Mouse (Mus musculus) hindbrain, postnatal 0 days (tissue): ENCODE measurements at regions not wholly inside any gene's neighbourhood (a gene's known extent, or its start where the extent isn't known, plus 50 kb on each side); places are given as distances from the start of the nearest gene placed in this dataset.

Source experiments
- ATAC-seq: fragments of 200-750 bp; cut with Nextera tagmentation; 2 replicates; pipeline ENCODE4 v1.8.0; 2017; ENCODE audit warnings: mild to moderate bottlenecking, moderate TSS enrichment, moderate library complexity
- DNase-seq: peaks from one replicate; pipeline ENCODE4 v3.0.0-alpha.2; 2015; ENCODE audit warnings: low spot score
- H3K27ac ChIP-seq: fragments of 300-500 bp; sonication (generic); 2 replicates; pipeline ENCODE4 v1.5.1; 2014; ENCODE audit warnings: mild to moderate bottlenecking
- H3K27me3 ChIP-seq: fragments of 300-500 bp; sonication (generic); 2 replicates; pipeline ENCODE4 v1.6.1; 2014; ENCODE audit warnings: low read length, mixed read lengths; ENCODE audit not compliant: insufficient read depth
- H3K36me3 ChIP-seq: fragments of 300-500 bp; sonication (generic); 2 replicates; pipeline ENCODE4 v1.6.1; 2014; ENCODE audit warnings: low read length, mixed read lengths; ENCODE audit not compliant: insufficient read depth
- H3K4me1 ChIP-seq: fragments of 300-500 bp; sonication (generic); 2 replicates; pipeline ENCODE4 v1.6.1; 2014; ENCODE audit warnings: antibody characterized with exemption, low read length, mixed read lengths; ENCODE audit not compliant: insufficient read depth
- H3K4me2 ChIP-seq: fragments of 300-500 bp; sonication (generic); 2 replicates; pipeline ENCODE4 v1.6.1; 2014; ENCODE audit warnings: low read depth, mild to moderate bottlenecking, low read length, moderate library complexity, mixed read lengths
- H3K4me3 ChIP-seq: fragments of 300-500 bp; sonication (generic); 2 replicates; pipeline ENCODE4 v1.5.1; 2014; ENCODE audit warnings: low read length
- H3K9ac ChIP-seq: fragments of 300-500 bp; sonication (generic); replicated peaks from 2 replicates; pipeline ENCODE4 v1.6.1; 2014; ENCODE audit warnings: mild to moderate bottlenecking, low read length, moderate library complexity, mixed read lengths
- H3K9me3 ChIP-seq: fragments of 300-500 bp; sonication (generic); 2 replicates; pipeline ENCODE4 v1.6.1; 2016; ENCODE audit warnings: low read length, mixed read lengths
- CTCF ChIP-seq: IDR thresholded peaks from 2 replicates; pipeline ENCODE4 v1.5.1; 2016; ENCODE audit warnings: antibody characterized with exemption, control low read depth, low read depth
- WGBS: fragments of 180-500 bp; shearing (Covaris S2); extraction: QIAGEN DNeasy Blood & Tissue Kit; methylation state at CpG from one replicate; pipeline ENCODE4 v1.1.7; 2014; 5-methylcytosine and 5-hydroxymethylcytosine counted together

- peak; percentile 7 for DNase-seq
- WGBS = 42% methylated on average over 7 of the region's 7 CpGs
- ATAC-seq = peak; percentile 53; the same call in 1 of the 2 replicates
Measured at GRCm38 (mm10) chr12:58590547-58591479, 321.7 kb upstream of the Clec14a start.

DNA sequence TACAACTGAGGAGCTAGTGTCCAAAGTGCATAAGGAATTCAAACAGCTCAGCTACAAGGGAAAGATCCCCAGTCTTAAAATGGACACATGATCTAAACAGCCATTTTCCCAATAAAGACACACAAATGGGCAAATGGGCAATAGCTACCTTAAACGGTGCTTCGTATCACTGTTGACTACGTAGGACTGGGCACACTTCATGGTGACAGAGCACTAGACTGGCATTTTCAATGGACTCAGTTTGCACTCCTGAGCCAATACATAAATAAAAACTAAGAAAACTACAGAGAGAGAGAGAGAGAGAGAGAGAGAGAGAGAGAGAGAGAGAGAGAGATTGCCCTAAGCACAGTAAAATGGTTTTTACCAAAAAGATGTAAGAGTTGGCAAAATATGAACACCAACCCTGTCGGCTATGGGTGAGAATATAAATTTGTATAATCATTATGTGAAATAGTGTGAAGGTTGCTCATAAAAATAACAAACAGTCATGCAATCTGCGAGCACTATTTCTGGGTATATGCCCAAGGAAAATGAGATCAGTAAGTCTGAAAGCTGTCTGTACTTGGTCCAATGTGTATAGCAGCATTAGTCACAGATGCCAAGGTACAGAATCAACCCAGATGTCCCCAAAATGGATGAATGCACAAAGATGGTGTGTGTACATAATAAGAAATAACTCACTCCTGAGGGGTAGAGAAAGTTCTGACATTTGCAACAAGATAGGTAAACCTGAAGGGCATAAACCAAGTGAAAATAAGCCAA is 312.9 kb upstream of the Clec14a start:
- 86% methylated on average over 5 of the region's 5 CpGs for WGBS
- no peak for ATAC-seq

More at GRCm38 (mm10) chr12:58590547-58591479, 321.7 kb upstream of the Clec14a start:
- Histone ChIP-seq H3K27ac (no peak overlapping the region), H3K4me2 (no peak overlapping the region), H3K9me3 (no peaks in the 10 kb centered on the region), H3K9ac (no peak overlapping the region), H3K4me1 (0 out of 2 replicates have a peak, but pooled peaks cover 4% of the 10 kb centered on the region), H3K36me3 (no peaks in the 10 kb centered on the region), H3K27me3 (no peaks in the 10 kb centered on the region), H3K4me3 (no peak overlapping the region)
- no peak for TF ChIP-seq CTCF

DNA sequence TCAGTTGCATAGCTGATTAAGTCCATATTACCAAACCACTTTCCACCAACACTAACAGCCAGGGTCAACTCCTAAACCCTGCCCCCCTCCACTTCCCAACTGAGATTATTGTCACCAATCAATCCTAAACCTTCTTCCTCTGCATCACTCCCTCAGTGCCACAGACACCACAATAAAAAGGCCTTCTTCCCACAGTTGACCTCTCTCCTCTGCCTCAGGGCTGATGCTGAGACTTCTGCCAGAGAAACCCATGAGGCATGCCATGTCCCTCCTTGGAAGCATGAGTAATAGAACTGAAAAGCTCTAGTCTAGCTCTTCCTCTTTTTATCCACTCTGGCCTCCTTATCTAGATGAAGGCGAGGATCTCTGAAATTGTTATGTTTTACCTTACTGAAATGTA is 300.0 kb upstream of the Clec14a start:
- Histone ChIP-seq H3K9me3 (no peaks in the 10 kb centered on the region), H3K4me2 (no peak overlapping the region), H3K27me3 (no peaks in the 10 kb centered on the region), H3K4me1 (no peaks in the 10 kb centered on the region), H3K9ac (no peak overlapping the region), H3K4me3 (no peak overlapping the region), H3K36me3 (no peaks in the 10 kb centered on the region), H3K27ac (no peak overlapping the region)
- TF ChIP-seq CTCF = no peak
- DNase-seq (no peak), ATAC-seq (no peak)
- 96% methylated on average over 1 of the region's 1 CpGs for WGBS

More for the DNA sequence above, 312.9 kb upstream of the Clec14a start:
- H3K36me3 ChIP-seq = no peaks in the 10 kb centered on the region
- H3K4me1 ChIP-seq = no peaks in the 10 kb centered on the region
- H3K27me3 ChIP-seq = no peaks in the 10 kb centered on the region
- no peaks in the 10 kb centered on the region for H3K9me3 ChIP-seq
- no peak overlapping the region for H3K9ac ChIP-seq
- DNase-seq = no peak
- no peak overlapping the region for H3K27ac ChIP-seq
- no peak overlapping the region for H3K4me2 ChIP-seq
- H3K4me3 ChIP-seq = no peak overlapping the region
- no peak for TF ChIP-seq CTCF

- ATAC-seq (no peak), DNase-seq (no peak)
- no peaks in the 10 kb centered on the region for H3K9me3 ChIP-seq
- H3K36me3 ChIP-seq = no peaks in the 10 kb centered on the region
- H3K27ac ChIP-seq = no peak overlapping the region
- H3K9ac ChIP-seq = no peak overlapping the region
- 79% methylated on average over 5 of the region's 5 CpGs for WGBS
- no peaks in the 10 kb centered on the region for H3K27me3 ChIP-seq
- H3K4me3 ChIP-seq = no peak overlapping the region
- H3K4me1 ChIP-seq = no peaks in the 10 kb centered on the region
- no peak overlapping the region for H3K4me2 ChIP-seq
- no peak for TF ChIP-seq CTCF
Measured at GRCm38 (mm10) chr12:58560840-58561239, 291.8 kb upstream of the Clec14a start.

GRCm38 (mm10) chr12:58559833-58560232 is 290.7 kb upstream of the Clec14a start:
- Histone ChIP-seq H3K9ac (no peak overlapping the region), H3K4me3 (no peak overlapping the region), H3K9me3 (no peaks in the 10 kb centered on the region), H3K4me1 (no peaks in the 10 kb centered on the region), H3K27me3 (no peaks in the 10 kb centered on the region), H3K27ac (no peak overlapping the region), H3K4me2 (no peak overlapping the region), H3K36me3 (no peaks in the 10 kb centered on the region)
- TF ChIP-seq CTCF = no peak
- no peak for DNase-seq
- WGBS = 14% methylated on average over 1 of the region's 1 CpGs
- ATAC-seq = no peak

GRCm38 (mm10) chr12:58557261-58557660 is 288.2 kb upstream of the Clec14a start:
- H3K9ac ChIP-seq = no peak overlapping the region
- TF ChIP-seq CTCF = no peak
- no peak for ATAC-seq
- no peak overlapping the region for H3K27ac ChIP-seq
- no peaks in the 10 kb centered on the region for H3K27me3 ChIP-seq
- H3K4me3 ChIP-seq = no peak overlapping the region
- WGBS = 80% methylated on average over 4 of the region's 4 CpGs
- H3K4me2 ChIP-seq = no peak overlapping the region
- H3K9me3 ChIP-seq = no peaks in the 10 kb centered on the region
- no peak for DNase-seq
- no peaks in the 10 kb centered on the region for H3K36me3 ChIP-seq
- H3K4me1 ChIP-seq = no peaks in the 10 kb centered on the region

GRCm38 (mm10) chr12:58556741-58557140 is 287.7 kb upstream of the Clec14a start:
- H3K4me3 ChIP-seq = no peak overlapping the region
- no peak overlapping the region for H3K27ac ChIP-seq
- no peaks in the 10 kb centered on the region for H3K9me3 ChIP-seq
- H3K36me3 ChIP-seq = no peaks in the 10 kb centered on the region
- DNase-seq (no peak), ATAC-seq (no peak)
- WGBS = 84% methylated on average over 4 of the region's 4 CpGs
- H3K4me2 ChIP-seq = no peak overlapping the region
- no peaks in the 10 kb centered on the region for H3K4me1 ChIP-seq
- no peaks in the 10 kb centered on the region for H3K27me3 ChIP-seq
- no peak overlapping the region for H3K9ac ChIP-seq
- TF ChIP-seq CTCF = no peak
